Mouse (Mus musculus): ENCODE measurements around the gene Gm3409. TPM values are rescaled to one million over a fixed set of nuclear protein-coding genes. Genes with fewer than 3 reads are reported as not detected.

Gene Gm3409
- polyA plus RNA-seq, 1 experiment from 2014 or later, result not detected

Other genes with a start within 250 kb of the Gm3409 start
- 1.8 and 1.9 TPM in 2 replicates for gene Wasf3, start 152.7 kb upstream of the Gm3409 start, polyA plus RNA-seq (2015; fragmentation: Nextera tagmentation; extraction: Ambion mirVana)
- not detected in 2 replicates for gene Gm6408, start 55.7 kb upstream of the Gm3409 start, polyA plus RNA-seq (2015; fragmentation: Nextera tagmentation; extraction: Ambion mirVana)
- gene Gm6370, start 46.3 kb upstream of the Gm3409 start, polyA plus RNA-seq (2015; fragmentation: Nextera tagmentation; extraction: Ambion mirVana), result not detected in 2 replicates
- gene 4930449I24Rik, start 35.2 kb upstream of the Gm3409 start, polyA plus RNA-seq (2015; fragmentation: Nextera tagmentation; extraction: Ambion mirVana), result not detected in 2 replicates
- gene Gm3402, start 23.5 kb upstream of the Gm3409 start, polyA plus RNA-seq (2015; fragmentation: Nextera tagmentation; extraction: Ambion mirVana), result not detected in 2 replicates
- gene Gm3404, start 11.8 kb upstream of the Gm3409 start, polyA plus RNA-seq (2015; fragmentation: Nextera tagmentation; extraction: Ambion mirVana), result not detected in 2 replicates
- gene Gm3415, start 18.5 kb downstream of the Gm3409 start, polyA plus RNA-seq (2015; fragmentation: Nextera tagmentation; extraction: Ambion mirVana), result not detected in 2 replicates
- gene Gpr12, start 47.6 kb downstream of the Gm3409 start, polyA plus RNA-seq (2015; fragmentation: Nextera tagmentation; extraction: Ambion mirVana), result 0.23 and 0.36 TPM in 2 replicates